Mouse (Mus musculus): Measurements from ENCODE around the gene Dync1li1. TPM values are rescaled to one million over a fixed set of nuclear protein-coding genes. Genes with fewer than 3 reads are reported as not detected.
"Not testable (repeated sequence)": the region's sequence is repeated elsewhere in the genome, so short reads cannot be mapped to it uniquely, and the experiment has no call there.

Dync1li1 gene
- total and polyA plus RNA-seq, 3 experiments = 38.1 to 57.0 (median 43.6) TPM

DNA sequence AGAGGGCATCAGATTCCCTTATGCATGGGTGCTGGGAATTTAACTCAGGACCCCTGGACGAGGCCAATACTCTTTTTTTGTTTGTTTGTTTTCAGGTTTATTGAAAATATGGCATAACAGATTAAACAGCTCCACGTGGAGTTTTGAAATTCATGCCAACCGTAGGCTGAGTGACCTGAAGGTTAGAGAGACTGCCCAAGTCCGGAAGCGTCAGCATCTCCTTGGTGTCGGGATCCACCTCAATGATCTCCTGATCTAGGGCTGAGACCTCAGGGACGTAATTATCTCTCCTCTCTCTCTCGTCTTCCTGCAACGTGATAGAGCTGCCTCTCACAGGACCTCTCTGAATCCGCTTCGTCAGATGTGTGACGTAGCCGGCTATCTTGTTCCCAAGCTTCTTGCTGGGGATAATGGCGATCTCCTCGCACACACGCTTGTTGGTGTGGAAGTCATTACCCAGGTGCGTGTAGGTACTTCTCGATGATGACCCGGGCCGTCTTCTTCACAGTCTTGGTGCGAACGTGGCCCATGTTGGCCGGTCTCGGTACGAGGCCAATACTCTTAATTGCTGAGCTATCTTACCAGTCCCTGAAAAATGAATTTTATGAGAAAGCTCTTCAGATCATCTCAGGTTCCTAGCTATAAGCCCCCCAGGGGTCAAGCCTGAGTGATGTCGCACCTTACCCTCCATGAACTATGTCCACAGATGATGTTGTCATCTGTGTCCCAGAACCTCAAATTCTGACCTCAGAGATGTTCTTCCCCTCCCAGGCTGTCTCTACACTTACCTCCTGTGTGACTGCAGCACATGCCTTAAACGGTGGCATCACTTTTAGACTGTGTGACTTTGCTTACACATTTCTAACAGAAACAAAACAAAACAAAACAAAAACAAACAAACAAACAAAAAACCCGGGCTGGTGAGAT lies 40.8 kb upstream of the Dync1li1 start:
- in situ Hi-C loops (cut with MboI; ENCODE audit: low pct_ligation_motif_present, low pct_unique_long_range_greater_than_20kb, low sequenced_read_pairs) (loop anchor here (10.0 kb wide), 3 partner anchors 77 to 277 kb away; no protein-coding TSS in a partner anchor), dilution Hi-C loops (cut with MboI; ENCODE audit: extremely low pct_ligation_motif_present, extremely low pct_unique_long_range_greater_than_20kb, low sequenced_read_pairs) (no loop called here)
- no peak for TF ChIP-seq MEF2A (IDR thresholded peaks at IDR 0.05; ENCODE audit: borderline replicate concordance, low read depth, low read length)
- no peak for TF ChIP-seq MAX (IDR thresholded peaks at IDR 0.05; ENCODE audit: low read length)
- TF ChIP-seq TBP (conservative IDR thresholded peaks at IDR 0.05; ENCODE audit: low read depth, low read length) = no peak
- TF ChIP-seq TCF12 (IDR thresholded peaks at IDR 0.05; ENCODE audit: low read depth, low read length) = no peak
- no peak for TF ChIP-seq SMC3 (IDR thresholded peaks at IDR 0.05; ENCODE audit: low read depth, low read length)
- peak in 1 of 2 experiments; percentile 27; a peak in 1 of 4 replicates for TF ChIP-seq CTCF (conservative IDR thresholded peaks at IDR 0.05 in 1 of 2, IDR thresholded peaks at IDR 0.05 in 1 of 2; ENCODE audit: low read depth in 2 of 2, low read length in 2 of 2)
- TF ChIP-seq ZMIZ1 (IDR thresholded peaks at IDR 0.05; ENCODE audit: low read depth, low read length) = no peak
- TF ChIP-seq MXI1 (IDR thresholded peaks at IDR 0.05; ENCODE audit: low read depth, low read length) = no peak
- H3K4me3 ChIP-seq (replicated peaks in 1 of 3; ENCODE audit: low read depth in 2 of 3, low read length in 2 of 3, poor library complexity in 1 of 3) = no peak overlapping the region
- H3K36me3 ChIP-seq (replicated peaks in 1 of 2; ENCODE audit: control insufficient read depth in 1 of 2, insufficient read depth in 1 of 2, low read length in 1 of 2) = peaks cover 0 to 2% of the 10 kb centered on the region in 2 experiments
- no peak overlapping the region for H3K9ac ChIP-seq (ENCODE audit: insufficient read depth, low read depth)
- no peak overlapping the region for H3K27ac ChIP-seq (ENCODE audit: insufficient read depth, low read depth)
- H3K9me3 ChIP-seq (replicated peaks; ENCODE audit: low read length) = peaks cover 5% of the 10 kb centered on the region
- H3K4me1 ChIP-seq (ENCODE audit: control insufficient read depth in 1 of 2, insufficient read depth in 2 of 2) = peaks cover 5 to 12% of the 10 kb centered on the region in 2 experiments; a peak in 3 of 4 replicates
- no peaks in the 10 kb centered on the region for H3K27me3 ChIP-seq (replicated peaks)
- no peak for DNase-seq (ENCODE audit: extremely low read depth)
- H3K4me2 ChIP-seq (ENCODE audit: insufficient read depth, low read depth, poor library complexity, severe bottlenecking) = no peak overlapping the region
- no peaks in the 10 kb centered on the region for H3K79me2 ChIP-seq (replicated peaks; ENCODE audit: control insufficient read depth, extremely low read depth, insufficient read depth, poor library complexity, severe bottlenecking)

DNA sequence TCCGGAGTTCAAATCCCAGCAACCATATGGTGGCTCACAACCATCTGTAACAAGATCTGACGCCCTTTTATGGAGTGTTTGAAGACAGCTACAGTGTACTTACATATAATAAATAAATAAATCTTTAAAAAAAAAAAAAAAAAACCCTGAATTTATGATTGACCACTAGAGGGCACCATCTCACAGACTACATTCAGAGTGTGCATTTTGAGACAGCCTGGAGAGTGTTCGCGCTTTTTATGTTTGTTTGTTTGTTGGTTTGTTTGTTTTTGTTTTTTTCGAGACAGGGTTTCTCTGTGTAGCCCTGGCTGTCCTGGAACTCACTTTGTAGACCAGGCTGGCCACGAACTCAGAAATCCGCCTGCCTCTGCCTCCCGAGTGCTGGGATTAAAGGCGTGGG lies 40.1 kb upstream of the Dync1li1 start:
- H3K36me3 ChIP-seq (replicated peaks in 1 of 2; ENCODE audit: control insufficient read depth in 1 of 2, insufficient read depth in 1 of 2, low read length in 1 of 2); dilution Hi-C loops (cut with MboI; ENCODE audit: extremely low pct_ligation_motif_present, extremely low pct_unique_long_range_greater_than_20kb, low sequenced_read_pairs); H3K79me2 ChIP-seq (replicated peaks; ENCODE audit: control insufficient read depth, extremely low read depth, insufficient read depth, poor library complexity, severe bottlenecking); H3K27me3 ChIP-seq (replicated peaks); H3K27ac ChIP-seq (ENCODE audit: insufficient read depth, low read depth); H3K4me3 ChIP-seq (replicated peaks in 1 of 3; ENCODE audit: low read depth in 2 of 3, low read length in 2 of 3, poor library complexity in 1 of 3); H3K9me3 ChIP-seq (replicated peaks; ENCODE audit: low read length); H3K9ac ChIP-seq (ENCODE audit: insufficient read depth, low read depth): not testable (repeated sequence)
- in situ Hi-C loops (cut with MboI; ENCODE audit: low pct_ligation_motif_present, low pct_unique_long_range_greater_than_20kb, low sequenced_read_pairs) = loop anchor here (10.0 kb wide), 3 partner anchors 76 to 276 kb away; no protein-coding TSS in a partner anchor
- peaks cover 5 to 12% of the 10 kb centered on the region in 2 experiments; a peak in 3 of 4 replicates for H3K4me1 ChIP-seq (ENCODE audit: control insufficient read depth in 1 of 2, insufficient read depth in 2 of 2)
- peak overlapping the region; percentile 30; the same call in 1 of the 2 replicates for H3K4me2 ChIP-seq (ENCODE audit: insufficient read depth, low read depth, poor library complexity, severe bottlenecking)
- DNase-seq (ENCODE audit: extremely low read depth) = peak; percentile 41
- TF ChIP-seq RAD21 (IDR thresholded peaks at IDR 0.05; ENCODE audit: low read depth, low read length) (peak; percentile 54), SMC3 (IDR thresholded peaks at IDR 0.05; ENCODE audit: low read depth, low read length) (peak; percentile 21; the same call in 1 of the 2 replicates), ZNF384 (IDR thresholded peaks at IDR 0.05; ENCODE audit: low read depth, low read length) (peak; percentile 93), CTCF (conservative IDR thresholded peaks at IDR 0.05 in 1 of 2, IDR thresholded peaks at IDR 0.05 in 1 of 2; ENCODE audit: low read depth in 2 of 2, low read length in 2 of 2) (peak; percentile 32 to 64)

DNA sequence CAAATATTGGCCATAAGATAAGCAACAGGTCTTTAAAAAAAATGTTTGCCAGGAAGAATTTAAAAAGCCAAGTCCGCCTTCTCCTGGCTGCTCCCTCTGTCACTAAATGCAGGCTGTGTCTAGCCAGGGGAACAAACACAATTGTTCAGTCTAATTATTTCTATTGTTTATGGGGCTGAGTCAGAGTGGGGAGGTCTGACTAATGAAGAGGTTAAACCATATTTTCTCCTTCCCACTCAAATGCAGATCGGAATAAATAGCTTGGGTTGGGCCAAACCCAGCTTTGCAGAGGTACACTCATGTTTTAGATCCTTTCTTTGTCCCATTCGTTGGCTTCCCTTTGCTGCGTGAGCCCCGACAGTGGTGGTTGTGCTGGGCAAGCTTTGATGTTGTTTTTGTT lies 39.2 kb upstream of the Dync1li1 start:
- Histone ChIP-seq H3K79me2 (replicated peaks; ENCODE audit: control insufficient read depth, extremely low read depth, insufficient read depth, poor library complexity, severe bottlenecking) (no peaks in the 10 kb centered on the region), H3K4me3 (replicated peaks in 1 of 3; ENCODE audit: low read depth in 2 of 3, low read length in 2 of 3, poor library complexity in 1 of 3) (no peak overlapping the region), H3K27me3 (replicated peaks) (no peaks in the 10 kb centered on the region), H3K4me1 (ENCODE audit: control insufficient read depth in 1 of 2, insufficient read depth in 2 of 2) (peaks cover 5 to 12% of the 10 kb centered on the region in 2 experiments; a peak in 3 of 4 replicates), H3K4me2 (ENCODE audit: insufficient read depth, low read depth, poor library complexity, severe bottlenecking) (no peak overlapping the region), H3K27ac (ENCODE audit: insufficient read depth, low read depth) (no peak overlapping the region), H3K9ac (ENCODE audit: insufficient read depth, low read depth) (no peak overlapping the region), H3K36me3 (replicated peaks in 1 of 2; ENCODE audit: control insufficient read depth in 1 of 2, insufficient read depth in 1 of 2, low read length in 1 of 2) (peaks cover 0 to 4% of the 10 kb centered on the region in 2 experiments), H3K9me3 (replicated peaks; ENCODE audit: low read length) (peaks cover 13% of the 10 kb centered on the region)
- dilution Hi-C loops (cut with MboI; ENCODE audit: extremely low pct_ligation_motif_present, extremely low pct_unique_long_range_greater_than_20kb, low sequenced_read_pairs) (no loop called here), in situ Hi-C loops (cut with MboI; ENCODE audit: low pct_ligation_motif_present, low pct_unique_long_range_greater_than_20kb, low sequenced_read_pairs) (loop anchor here (10.0 kb wide), 3 partner anchors 75 to 275 kb away; no protein-coding TSS in a partner anchor)
- TF ChIP-seq ETS1 (conservative IDR thresholded peaks at IDR 0.05; ENCODE audit: low read depth, low read length) (no peak), ZMIZ1 (IDR thresholded peaks at IDR 0.05; ENCODE audit: low read depth, low read length) (no peak), MAZ (IDR thresholded peaks at IDR 0.05; ENCODE audit: low read depth, low read length) (no peak), POLR2AphosphoS2 (IDR thresholded peaks at IDR 0.05; ENCODE audit: low read depth, low read length) (no peak), SIN3A (IDR thresholded peaks at IDR 0.05; ENCODE audit: low read length) (no peak)
- no peak for DNase-seq (ENCODE audit: extremely low read depth)

All from CH12.LX (cell line).